Mouse (Mus musculus): ENCODE data around the gene Il13ra1. TPM values are rescaled to one million over a fixed set of nuclear protein-coding genes. Genes with fewer than 3 reads are reported as not detected.

Gene Il13ra1
- 107 TPM for polyA plus RNA-seq (2014; fragmentation: Illumina TruSeq; extraction: RNeasy Lipid Tissue Mini Kit (QIAGEN cat#74804))

DNA sequence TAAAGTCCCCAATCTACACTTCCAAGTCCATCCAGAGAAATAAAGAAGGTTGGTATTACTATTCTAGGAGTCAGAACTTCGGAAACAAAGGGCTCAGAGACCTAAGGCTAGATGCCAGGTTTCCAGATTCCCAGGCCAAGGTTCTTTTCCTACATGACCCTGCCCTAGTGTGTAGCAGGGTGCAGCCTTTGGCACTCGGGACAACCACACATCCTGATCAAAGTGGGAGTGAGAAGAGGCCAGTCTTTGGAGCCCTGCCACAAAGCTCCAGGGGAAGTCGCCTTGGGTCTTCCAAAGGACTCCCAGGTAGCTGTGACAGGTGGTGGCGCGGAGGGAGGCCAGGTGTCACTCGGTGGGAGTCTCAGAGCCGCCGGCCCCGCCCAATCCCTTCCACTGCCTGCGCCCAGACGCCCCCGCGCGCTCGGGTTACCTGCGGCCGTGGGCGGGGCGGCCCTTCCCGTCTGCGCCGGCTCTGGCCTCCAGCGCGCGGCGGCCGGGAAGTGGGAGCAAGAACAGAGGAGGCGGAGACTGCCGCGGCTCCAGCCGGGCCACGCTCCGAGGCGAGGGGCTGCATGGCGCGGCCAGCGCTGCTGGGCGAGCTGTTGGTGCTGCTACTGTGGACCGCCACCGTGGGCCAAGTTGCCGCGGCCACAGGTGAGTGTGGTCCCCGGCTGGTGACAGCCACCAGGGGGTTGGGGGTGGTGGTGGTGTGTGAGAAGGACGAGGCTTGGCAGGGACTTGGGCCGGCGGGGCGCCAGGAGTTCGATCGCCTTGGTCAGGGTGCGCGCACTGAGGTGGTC, at the start of gene Il13ra1:
Il13ra1 (plus strand) TSS at position 489 of the 800 bp plus-strand sequence.

DNA sequence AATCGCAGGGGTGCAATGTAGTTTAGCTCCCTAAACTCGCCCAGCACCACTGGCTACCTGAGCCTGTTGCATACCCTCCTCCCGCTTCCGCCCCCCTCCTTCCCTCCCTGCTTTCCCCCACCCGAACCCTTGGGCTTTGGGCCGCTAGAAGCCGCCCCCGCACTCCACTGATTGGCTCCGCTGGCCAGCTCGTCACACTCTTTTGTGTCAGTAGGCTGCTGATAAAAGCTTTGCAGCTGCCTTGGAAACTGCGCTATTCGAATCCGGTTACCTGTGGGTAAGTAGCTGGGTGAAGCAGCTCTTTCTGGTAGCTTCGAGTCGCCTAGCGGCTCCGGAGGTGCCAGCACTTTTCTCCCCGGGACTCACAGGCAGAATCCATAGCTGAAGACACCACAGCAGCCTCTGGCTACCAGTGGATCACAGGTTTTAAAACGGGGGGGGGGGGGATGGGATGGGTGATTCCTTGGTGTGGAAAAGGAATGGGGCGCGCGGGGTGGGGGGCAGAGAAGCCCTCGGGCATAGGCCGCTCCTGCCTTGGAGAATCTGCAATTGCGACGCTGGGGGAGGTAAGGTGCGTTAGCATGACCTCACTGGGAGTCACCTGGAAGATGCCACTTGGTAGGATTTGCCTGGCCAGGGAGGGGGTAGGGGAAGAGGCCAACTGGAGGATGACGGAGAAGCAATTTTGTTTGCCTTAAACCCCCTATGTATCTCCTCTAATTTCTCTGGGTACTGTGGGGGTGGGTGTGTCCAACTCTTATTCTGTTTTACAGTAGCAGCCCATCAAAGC, 84.0 kb downstream of the Il13ra1 start, which contains the start of gene Zcchc12:
Zcchc12 (plus strand) TSS at position 169 of the 790 bp plus-strand sequence.

Other genes with a start within 250 kb of the Il13ra1 start
- gene Dock11, start 223.3 kb upstream of the Il13ra1 start, polyA plus RNA-seq (2014; fragmentation: Illumina TruSeq; extraction: RNeasy Lipid Tissue Mini Kit (QIAGEN cat#74804)), result 28.6 TPM
- gene Zcchc12, start 83.8 kb downstream of the Il13ra1 start, polyA plus RNA-seq (2014; fragmentation: Illumina TruSeq; extraction: RNeasy Lipid Tissue Mini Kit (QIAGEN cat#74804)), result 1.2 TPM
- 8.9 TPM for gene Lonrf3, start 216.2 kb downstream of the Il13ra1 start, polyA plus RNA-seq (2014; fragmentation: Illumina TruSeq; extraction: RNeasy Lipid Tissue Mini Kit (QIAGEN cat#74804))

Data from ovary, adult 10 weeks (tissue).